Mouse (Mus musculus): ENCODE measurements around the gene Ttc23.

The Ttc23 gene

DNA sequence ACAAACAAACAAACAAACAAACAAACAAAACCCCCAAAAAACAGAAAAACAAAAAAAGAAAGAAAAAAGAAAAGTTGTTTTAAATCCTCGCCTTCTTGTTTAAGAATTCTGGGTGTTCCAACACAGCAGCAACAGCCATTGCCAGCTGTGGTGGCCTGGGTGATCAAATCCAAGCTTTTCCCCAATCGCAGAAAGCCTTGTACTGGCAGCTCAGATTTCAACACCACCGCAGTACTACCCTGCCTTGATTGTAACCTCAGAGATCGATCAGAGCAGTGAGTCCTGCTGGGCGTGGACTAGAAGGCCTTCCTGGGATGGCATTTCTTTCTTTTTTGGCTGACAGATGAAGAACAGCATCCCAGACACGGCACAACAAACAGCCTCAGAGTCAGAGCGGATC, 48.7 kb downstream of the Ttc23 start:
- DNase-seq (ENCODE audit: low spot score in 2 of 2), result no peak

DNA sequence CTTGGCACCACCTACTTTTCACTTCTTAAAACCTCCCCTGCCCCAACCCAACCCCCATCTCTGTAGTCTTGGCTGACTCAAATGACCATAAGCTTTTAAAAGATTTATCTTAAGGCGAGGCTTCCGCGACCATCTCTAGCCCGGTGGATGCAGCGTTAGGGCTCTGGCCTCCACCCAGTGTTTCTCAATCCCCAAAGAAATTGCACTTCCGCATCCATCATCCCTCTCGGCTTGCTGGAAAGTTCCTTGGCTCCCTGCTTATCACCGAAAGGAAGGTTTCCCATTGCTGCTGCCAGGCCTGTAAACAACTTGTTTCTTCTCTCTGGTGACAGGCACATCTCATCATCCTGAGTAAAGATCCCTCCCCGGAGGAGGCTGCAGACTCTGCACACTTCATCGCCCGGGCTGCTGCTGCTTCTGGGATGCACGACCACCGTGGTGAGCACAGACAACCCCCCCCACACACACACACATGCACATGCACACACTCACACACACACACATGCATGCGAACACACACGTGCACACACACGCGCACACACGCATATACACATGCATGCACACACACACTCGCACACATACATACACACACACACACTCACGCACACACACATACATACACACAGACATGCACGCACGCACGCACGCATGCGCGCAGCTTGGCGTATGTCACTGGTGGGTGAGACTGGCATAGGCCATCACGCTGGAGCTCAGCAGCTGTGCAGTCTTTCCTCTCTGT, 50.9 kb downstream of the Ttc23 start:
- no peak for DNase-seq (ENCODE audit: low spot score in 2 of 2)

DNA sequence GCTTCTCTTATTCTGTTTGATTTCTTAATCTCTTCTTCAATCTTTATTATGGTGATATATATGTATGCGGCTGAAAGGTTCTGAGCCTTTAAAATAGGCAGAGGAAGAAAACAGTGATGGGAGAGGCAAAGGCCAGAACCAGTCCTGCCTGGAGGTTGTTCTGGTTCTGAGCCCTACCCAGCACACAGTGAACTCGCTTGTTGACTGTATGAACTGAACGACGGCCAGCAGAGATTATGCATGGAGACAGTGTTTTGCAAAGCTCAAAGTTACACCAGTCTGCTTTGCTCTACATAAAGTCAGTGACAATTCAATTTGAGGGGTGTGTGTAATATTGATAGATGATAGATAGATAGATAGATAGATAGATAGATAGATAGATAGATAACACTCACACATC, 52.1 kb downstream of the Ttc23 start:
- DNase-seq (ENCODE audit: low spot score in 2 of 2), result no peak

DNA sequence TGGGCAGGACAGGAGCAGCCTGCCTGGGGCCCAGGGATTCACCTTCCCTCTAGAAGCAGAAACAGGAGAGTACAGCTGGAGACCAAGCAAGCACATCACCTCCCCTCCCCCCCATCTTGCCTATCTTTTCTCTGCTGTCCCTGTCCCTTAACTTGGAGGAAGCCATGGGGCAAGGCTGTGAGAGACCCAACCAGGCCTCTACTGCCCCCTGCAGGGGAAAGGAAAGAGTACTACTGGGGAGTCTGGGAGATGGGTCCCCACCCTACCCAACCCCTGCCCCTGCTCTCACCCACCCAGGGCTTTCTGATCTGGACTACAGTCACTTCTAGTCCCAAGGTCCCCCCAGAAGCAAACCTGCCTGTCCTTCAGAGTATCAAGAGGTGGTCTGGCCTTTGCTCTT, 53.6 kb downstream of the Ttc23 start:
- DNase-seq (ENCODE audit: low spot score in 2 of 2), result peak in 1 of 2 experiments; percentile 45

DNA sequence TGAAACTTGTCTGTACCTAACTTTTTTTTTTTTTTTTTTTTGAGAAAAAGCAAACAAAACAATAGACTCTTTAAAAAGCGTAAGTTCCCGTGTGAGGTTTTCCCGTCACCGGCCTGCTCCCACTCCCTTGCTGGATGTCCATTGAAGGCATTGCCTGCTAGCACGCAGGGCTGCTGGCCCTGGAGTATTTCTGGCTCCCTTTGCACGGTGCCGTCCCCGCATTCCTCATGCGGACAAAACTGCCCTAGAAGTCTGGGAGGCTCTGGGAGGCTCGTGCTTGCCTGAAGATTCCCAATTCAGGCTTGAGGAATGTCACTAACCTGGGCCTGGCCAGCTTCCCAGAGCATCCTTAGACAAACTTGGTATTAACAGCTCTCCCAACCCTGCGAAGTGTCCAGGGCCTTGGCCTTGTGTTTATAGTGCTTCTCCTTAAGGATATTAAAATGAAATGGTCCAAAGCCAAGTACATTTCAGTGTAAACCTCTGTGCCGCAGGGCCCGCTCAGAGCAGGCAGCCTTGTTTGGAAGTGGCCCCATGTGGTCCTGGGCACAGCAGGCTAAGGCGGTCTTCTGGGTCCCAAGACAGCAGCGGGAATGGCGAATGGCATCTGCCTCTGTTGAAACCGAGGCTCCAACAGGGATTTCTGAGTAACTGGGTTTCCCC, 54.2 kb downstream of the Ttc23 start:
- no peak for DNase-seq (ENCODE audit: low spot score in 2 of 2)

DNA sequence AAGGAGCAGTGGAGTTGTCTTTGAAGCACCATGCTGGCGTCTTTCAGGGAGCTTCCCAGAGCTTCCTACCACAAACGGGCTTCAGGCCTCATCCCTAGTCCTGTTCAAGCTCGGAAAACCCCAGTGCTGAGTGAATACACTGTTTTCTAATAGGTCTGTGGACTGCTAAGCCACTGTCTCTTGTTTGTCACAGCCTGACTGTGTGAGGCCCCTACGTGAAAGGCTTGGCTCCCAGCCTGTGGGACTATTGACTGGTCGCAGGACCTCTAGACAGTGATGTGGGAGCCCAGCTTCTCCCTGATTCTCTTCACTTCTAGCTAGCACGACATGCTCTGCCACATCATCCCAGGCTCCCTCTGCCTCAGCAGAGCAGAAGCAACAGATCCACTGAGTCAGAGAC, 61.0 kb downstream of the Ttc23 start:
- DNase-seq (ENCODE audit: low spot score in 2 of 2), result no peak

DNA sequence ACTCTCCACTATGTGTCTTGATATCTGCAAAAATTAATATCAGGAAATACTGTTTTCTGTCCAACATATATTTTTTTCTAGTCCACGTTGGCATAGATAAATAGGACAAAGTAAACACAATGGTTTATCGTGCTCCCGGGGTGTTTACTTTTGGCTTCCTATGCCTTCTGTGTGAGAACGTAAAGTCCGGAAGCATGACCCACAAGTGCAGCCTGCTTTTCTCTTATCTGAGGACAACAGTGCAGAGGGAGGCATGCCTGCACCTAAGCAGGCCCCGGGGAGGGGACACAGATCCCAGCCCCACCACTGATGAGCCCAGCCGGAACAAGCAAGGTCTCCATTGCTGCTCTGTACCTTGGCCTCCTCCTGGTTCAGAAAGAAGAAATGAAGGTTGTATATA, 63.0 kb downstream of the Ttc23 start:
- DNase-seq (ENCODE audit: low spot score in 2 of 2), result no peak

DNA sequence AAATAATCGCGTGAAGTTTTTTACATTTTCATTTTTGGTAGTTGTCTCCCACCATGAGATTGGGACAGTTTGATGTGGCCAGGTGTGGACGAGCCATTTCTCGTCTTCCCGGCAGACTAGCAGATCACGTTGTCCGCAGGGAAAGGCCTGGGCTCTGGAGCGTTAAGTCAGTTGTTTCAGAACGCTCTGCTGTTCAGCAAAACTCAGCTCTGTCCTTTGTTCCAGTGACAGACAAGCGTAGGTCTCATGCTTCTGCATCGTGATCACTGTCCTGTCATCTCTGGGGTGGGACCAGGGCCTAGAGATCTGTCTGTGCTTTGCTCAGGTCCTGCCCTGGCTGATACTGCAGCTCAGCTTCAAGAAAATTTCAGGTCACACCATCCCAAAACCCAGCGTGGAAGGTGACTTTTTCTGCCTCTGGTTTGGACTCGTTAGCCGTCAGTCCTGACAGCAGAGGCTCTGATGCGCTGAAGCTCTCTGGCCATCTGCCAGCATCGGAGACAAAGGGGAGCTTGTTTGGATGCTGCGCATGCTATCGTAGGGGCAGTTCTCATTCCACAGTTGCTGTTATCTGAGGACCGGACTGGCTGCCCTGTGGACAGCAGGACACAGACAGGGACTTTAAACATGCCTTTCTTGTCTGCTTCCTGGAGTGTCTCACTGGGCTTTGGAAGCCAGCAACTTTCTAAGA, 66.8 kb downstream of the Ttc23 start:
- no peak for DNase-seq (ENCODE audit: low spot score in 2 of 2)

DNA sequence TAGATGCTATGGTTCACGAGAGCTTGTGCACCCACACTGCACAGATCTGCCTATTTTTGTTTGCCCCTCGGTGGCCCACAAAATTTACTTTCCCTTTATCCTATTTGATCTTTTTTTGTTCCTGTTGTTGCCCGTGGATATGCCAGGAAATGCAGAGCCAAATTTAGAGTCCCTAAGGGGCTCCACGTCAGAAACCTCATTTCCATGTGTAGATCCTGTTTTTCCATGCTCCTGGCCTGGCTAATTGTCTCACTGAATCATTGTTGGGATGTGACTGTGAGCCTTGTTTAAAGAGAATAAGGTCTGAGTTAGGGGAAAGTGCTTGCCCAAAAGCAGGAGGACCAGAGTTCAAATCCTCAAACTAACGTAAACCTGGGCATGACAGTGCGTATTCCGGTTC, 68.0 kb downstream of the Ttc23 start:
- no peak for DNase-seq (ENCODE audit: low spot score in 2 of 2)

DNA sequence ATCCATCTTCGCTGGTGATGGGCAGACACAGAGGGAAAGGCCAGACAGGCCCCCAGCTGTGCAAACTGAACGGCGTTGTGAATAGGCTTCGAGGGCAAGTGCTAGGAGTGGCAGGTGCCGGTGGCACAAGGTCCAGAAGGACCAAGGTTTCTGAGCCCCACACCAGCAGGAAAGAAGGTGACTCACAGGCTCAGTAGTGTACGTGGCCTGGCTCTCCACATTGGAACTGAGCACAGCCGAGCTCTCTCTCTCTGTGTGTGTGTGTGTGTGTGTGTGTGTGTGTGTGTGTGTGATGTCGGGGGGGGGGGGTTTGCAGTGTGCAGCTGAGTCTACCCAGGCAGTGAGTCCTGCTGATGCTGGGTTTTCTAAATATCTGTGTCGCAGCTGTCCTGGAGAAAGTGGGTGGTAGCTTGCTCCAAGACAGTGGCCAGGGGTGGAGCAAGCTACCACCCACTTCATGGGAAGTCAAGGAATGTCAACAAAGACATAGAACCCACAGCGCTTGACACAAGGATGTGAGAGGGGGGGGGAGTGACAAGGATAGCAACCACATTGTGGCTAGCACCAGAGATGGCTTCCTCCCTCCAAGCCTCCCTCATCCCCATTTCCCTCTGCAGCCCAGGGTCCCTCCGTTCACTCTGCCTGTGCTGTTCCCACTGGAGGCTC, 69.1 kb downstream of the Ttc23 start:
- no peak for DNase-seq (ENCODE audit: low spot score in 2 of 2)

DNA sequence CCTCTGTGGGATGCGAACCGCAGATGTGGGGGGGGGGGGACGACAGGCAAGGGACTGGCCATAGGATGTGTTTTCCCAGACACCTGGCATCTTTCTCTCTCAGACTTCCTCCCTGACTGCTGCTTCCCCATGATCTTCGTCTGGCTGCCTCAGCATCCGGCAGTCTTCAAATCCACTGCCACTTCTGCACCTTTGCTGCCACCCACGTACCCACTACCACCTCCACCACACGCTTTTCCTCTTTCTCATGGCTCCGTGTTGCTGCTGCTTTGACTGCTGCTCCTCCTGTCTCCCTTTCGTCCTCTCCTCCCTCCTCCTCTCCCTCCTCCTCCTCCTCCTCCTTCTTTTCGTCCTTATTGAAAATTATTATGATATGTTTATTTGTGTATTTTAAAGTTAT, 69.7 kb downstream of the Ttc23 start:
- no peak for DNase-seq (ENCODE audit: low spot score in 2 of 2)

DNA sequence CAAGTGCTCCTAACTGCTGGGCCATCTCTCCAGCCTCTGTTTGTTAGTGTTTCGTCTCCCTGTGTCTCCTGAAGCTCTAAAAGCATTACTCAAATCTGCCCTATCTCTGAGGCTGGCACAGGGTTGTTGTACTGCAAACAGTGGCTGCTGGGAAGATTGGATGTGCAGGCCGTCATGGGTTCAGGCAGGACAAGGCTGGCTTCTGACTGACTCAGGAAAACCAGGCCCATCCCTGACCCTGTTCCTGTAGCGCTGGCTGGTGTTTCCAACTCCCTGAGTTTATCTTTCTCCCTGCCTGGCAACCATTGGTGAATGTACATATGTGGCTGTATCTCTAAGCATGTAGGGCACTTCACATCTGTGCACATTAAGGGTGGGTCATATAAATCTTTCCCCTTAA, 70.3 kb downstream of the Ttc23 start:
- no peak for DNase-seq (ENCODE audit: low spot score in 2 of 2)

DNA sequence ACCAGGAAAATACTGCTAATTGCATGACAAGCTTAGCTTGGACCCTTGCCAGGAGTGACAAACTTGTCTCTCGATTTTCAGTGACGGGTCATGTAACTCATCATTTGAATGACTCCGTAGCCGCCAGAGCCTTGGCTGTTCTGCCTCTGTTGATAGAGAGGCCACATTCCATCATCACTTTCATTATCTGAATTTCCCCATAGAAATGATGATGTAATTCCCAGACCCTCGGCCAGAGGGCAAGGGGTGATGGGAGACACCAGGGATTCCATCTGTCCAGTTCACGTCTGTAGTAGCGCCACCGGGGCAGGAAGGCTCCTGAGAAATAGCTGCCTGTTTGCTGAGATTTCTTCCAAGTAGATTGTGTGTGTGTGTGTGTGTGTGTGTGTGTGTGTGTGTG, 71.6 kb downstream of the Ttc23 start:
- no peak for DNase-seq (ENCODE audit: low spot score in 2 of 2)

DNA sequence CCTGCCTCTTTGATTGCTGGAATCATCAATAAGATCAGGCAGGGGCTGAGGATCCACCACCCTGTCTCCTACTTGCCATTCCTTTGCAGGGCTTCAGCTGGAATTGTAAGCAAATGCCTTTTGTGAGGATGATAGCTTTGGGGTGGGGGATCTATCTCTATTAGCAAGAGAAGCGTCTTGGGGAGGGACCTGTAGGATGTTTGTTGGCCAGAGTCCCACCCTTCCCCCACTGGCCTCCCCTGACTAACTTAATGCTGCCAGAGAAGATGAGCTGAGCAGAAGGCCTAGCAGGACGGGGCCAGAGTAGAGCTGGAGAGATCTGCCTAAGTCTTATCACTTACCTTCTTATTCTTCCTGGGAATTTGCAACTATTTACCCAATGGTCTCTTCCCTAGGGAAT, 75.0 kb downstream of the Ttc23 start:
- no peak for DNase-seq (ENCODE audit: low spot score in 2 of 2)

DNA sequence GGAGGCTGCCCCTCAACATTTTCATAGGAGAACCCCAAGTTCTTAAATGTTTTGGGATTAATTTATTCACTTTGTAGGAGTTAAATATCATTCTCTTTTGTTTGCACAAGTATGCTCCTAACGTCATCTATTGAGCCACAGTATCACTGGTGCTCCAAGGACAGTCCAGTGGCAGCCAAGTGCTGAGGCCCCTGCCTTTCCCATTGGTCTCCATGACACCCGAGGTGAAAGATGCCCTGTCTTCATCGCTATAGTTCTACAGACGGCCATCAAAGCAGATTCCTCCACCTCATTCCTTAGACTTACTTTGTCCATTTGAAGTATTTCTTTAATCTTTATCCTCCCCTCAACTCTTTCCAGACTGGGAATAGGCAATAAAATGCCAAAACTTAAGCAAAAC, 77.3 kb downstream of the Ttc23 start:
- DNase-seq (ENCODE audit: low spot score in 2 of 2), result no peak

DNA sequence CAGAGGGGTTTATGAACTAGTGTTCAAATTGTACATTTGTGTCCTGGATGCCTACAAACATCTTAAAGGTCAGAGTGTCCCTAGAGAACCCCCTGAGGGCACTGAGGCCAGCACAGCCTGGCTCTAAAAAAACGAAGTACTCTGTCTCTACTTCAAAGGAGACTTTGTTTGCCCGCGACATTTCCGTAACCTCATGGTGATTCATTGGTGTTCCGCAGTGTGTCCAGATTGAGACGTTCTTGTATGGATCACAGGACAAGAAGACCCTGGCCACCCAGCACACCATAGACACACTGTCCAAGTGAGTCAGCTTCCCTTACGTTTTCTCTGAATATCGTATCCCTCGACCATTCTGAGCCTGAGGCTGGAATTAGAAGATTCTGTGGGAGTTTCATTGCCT, 77.8 kb downstream of the Ttc23 start:
- no peak for DNase-seq (ENCODE audit: low spot score in 2 of 2)

DNA sequence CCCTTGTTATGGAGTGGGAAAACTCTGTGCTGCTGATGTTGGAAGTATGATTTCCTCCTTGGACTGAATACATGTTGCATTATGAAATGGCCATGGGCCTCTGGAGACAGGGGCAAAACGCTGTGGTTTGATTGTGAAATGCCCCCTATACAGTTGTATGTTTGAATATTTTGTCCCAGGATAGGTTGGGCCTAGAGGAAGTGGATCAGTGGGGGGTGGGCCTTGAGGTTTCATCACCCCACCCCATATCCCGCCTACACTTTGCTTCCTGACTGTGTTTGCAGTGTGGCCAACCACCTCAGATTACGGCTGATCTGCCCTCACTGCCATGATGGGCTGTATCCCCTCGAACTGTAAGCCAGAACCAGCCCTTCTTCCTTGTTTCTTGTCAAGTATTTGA, 81.0 kb downstream of the Ttc23 start:
- DNase-seq (ENCODE audit: low spot score in 2 of 2), result no peak

DNA sequence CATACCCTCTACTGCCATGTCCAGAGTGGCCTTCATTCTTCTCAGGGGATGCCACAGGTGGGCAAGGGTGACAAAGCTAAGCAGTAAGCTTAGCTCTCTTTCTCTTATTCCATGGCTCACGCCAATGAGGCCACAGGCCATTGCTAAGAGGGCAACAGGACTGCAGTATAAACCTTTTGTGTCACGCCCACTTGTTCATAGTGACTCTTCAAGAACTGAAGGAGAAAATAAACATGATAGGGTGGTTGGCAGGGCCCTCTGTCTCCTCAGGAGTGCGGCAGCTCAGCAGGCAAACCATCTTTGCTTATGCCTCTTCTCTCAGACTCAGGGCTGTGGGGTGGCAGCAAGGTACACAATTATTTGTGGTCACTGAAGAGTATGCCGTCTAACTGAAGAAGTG, 81.6 kb downstream of the Ttc23 start:
- DNase-seq (ENCODE audit: low spot score in 2 of 2), result no peak

DNA sequence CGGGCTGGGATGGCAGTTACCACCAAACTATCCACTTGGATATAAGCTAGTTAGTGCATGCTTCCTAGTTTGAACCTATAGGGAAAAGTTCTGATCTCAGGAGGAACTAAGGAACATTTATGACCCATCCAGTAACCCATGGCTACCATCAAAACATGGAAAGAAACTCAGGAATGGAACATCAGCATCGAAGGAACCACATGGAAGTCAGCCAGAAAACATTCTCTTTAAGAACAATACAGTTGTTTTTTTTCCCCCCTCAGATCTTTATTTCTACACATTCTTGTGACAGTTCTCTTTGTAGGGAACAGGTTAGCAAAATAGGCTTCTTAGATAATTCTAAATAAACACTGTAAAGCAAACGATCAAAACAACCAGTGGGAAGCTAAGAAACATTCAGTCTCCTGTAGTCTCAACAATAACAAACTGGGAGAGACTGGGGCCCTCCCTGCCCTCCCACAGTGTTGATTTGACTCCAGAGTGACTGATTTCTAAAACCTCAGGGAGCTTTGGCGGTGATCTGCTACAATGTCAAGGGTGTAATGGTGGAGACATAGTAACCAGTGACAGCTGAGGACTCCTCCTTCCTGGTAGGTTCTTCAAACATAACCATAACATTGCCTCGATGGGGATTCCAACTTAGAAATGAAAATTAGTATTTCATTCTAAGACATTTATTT, 83.4 kb downstream of the Ttc23 start:
- no peak for DNase-seq (ENCODE audit: low spot score in 2 of 2)

DNA sequence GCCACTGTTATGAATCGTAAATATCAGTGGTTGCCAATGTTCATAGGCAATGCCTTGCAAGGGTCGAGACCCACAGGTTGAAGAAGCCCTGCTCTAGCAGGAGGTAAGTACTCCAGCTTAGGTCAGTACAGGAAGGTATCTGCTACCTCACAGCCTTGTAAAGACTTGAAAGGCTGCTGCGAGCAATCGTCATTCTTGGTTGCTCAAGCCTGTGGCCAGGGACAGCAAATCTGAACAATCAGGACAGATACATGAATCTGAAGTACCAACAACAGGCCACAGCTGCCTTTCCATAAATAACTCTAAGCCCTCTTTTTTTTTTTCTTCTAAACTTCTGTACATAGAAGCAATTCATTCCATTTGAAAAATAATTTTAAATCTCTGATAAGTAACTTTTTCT, 85.1 kb downstream of the Ttc23 start:
- DNase-seq (ENCODE audit: low spot score in 2 of 2), result no peak

DNA sequence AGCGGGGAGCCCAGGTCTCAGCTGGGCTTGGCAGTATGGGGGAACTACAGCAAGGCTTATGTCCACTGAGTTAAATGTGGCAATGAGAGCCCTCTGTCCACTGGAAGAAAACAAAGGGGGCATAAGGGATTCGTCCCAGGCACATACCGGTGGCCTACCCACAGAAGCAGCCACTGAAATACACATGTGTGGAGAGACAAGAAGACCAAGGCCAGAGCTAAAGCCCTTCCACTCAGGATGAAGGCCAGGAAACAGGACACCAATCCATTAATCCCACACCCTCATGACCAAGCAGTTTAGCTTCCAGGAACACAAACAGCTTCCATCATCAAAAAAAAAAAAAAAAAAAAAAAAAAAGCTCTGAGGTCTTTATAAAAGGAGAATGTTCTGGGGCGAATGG, 93.2 kb downstream of the Ttc23 start:
- no peak for DNase-seq (ENCODE audit: low spot score in 2 of 2)

DNA sequence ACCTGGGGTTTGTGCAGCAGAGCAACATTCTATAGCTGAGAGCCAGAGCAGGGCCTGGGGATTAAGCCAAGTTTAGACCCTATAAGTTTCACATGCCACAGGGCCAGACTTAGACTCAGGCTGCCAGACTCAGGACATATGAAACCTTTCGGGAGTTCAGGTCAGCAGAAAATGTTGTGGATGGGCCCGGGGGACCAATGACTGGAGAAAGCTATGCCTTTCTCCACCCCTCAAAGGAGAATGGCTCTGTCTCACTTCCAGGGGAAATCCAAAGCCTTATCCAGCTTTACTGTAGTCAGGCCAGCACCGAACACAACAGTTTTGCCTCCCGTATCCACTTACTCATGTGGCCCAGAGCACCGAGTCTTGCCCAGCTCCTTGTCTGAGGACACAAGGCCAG, 93.6 kb downstream of the Ttc23 start:
- no peak for DNase-seq (ENCODE audit: low spot score in 2 of 2)
